Mouse (Mus musculus): ENCODE measurements around the gene Olfr1262.

Gene Olfr1262

GRCm38 (mm10) chr2:89999845-90000244 lies at the start of gene Olfr1262:
Olfr1262 (plus strand) TSS chr2:90000145.
- no peak for DNase-seq

- DNase-seq: no peak
Observed at GRCm38 (mm10) chr2:89974184-89974583, 25.8 kb upstream of the Olfr1262 start, which contains the start of gene Olfr1260. Olfr1260 (plus strand) TSS chr2:89974340.

- no peak for DNase-seq
Observed at GRCm38 (mm10) chr2:89977709-89978108, 22.2 kb upstream of the Olfr1262 start.

GRCm38 (mm10) chr2:89990921-89991320 lies 9.0 kb upstream of the Olfr1262 start, which contains the start of gene Olfr1261:
Olfr1261 (plus strand) TSS chr2:89991221.
- no peak for DNase-seq

- no peak for DNase-seq
Observed at GRCm38 (mm10) chr2:90011831-90012230, 11.9 kb downstream of the Olfr1262 start, which contains the start of gene Olfr1263. Olfr1263 (plus strand) TSS chr2:90012131.

- DNase-seq: no peak
Observed at GRCm38 (mm10) chr2:90025477-90025876, 25.5 kb downstream of the Olfr1262 start, which contains the start of gene Olfr1264. Olfr1264 (minus strand) TSS chr2:90025577.

- DNase-seq: no peak
Observed at GRCm38 (mm10) chr2:90035037-90035436, 35.1 kb downstream of the Olfr1262 start, which contains the start of gene Olfr1265. Olfr1265 (plus strand) TSS chr2:90035337.

Data from cerebellum, adult 11 months (tissue).